Mouse (Mus musculus): Measurements from ENCODE around the gene Samd4. TPM values are rescaled to one million over a fixed set of nuclear protein-coding genes. Genes with fewer than 3 reads are reported as not detected.
"Not testable (repeated sequence)": the region's sequence is repeated elsewhere in the genome, so short reads cannot be mapped to it uniquely, and the experiment has no call there.

Gene Samd4
- total RNA-seq, 2 experiments from 2014 or later, result 23.7 to 25.7 TPM

GRCm38 (mm10) chr14:47086743-47087142 lies 204.1 kb downstream of the Samd4 start:
- intact Hi-C loops (cut with DNase I), result loop anchor here (1.0 to 5.0 kb wide), 2 partner anchors 204 to 254 kb away; partner anchors contain the start of genes Cgrrf1 and Samd4
- peak; percentile 44 to 69 for DNase-seq (ENCODE audit: low spot score in 2 of 2)

GRCm38 (mm10) chr14:47087182-47087581 lies 204.5 kb downstream of the Samd4 start:
- peak; percentile 56 to 69 for DNase-seq (ENCODE audit: low spot score in 2 of 2)
- intact Hi-C loops (cut with DNase I), result loop anchor here (5.0 kb wide), 1 partner anchor 255 kb away; the partner anchor contains the start of gene Cgrrf1

GRCm38 (mm10) chr14:47087669-47088250 lies 205.1 kb downstream of the Samd4 start:
- intact Hi-C loops (cut with DNase I), result loop anchor here (5.0 kb wide), 1 partner anchor 255 kb away; the partner anchor contains the start of gene Cgrrf1
- DNase-seq (ENCODE audit: low spot score in 2 of 2), result no peak

- intact Hi-C loops (cut with DNase I), result loop anchor here (5.0 kb wide), 1 partner anchor 256 kb away; the partner anchor contains the start of gene Cgrrf1
- DNase-seq (ENCODE audit: low spot score in 2 of 2), result no peak
Observed at GRCm38 (mm10) chr14:47088339-47088738, 205.7 kb downstream of the Samd4 start.

GRCm38 (mm10) chr14:47089153-47089552 lies 206.5 kb downstream of the Samd4 start:
- no peak for DNase-seq (ENCODE audit: low spot score in 2 of 2)
- intact Hi-C loops (cut with DNase I), result loop anchor here (5.0 kb wide), 1 partner anchor 257 kb away; the partner anchor contains the start of gene Cgrrf1

GRCm38 (mm10) chr14:47091908-47092307 lies 209.3 kb downstream of the Samd4 start:
- intact Hi-C loops (cut with DNase I), result loop anchor here (5.0 kb wide), 1 partner anchor 165 kb away; no protein-coding TSS in a partner anchor
- no peak for DNase-seq (ENCODE audit: low spot score in 2 of 2)

GRCm38 (mm10) chr14:47093355-47093792 lies 210.7 kb downstream of the Samd4 start:
- intact Hi-C loops (cut with DNase I), result loop anchor here (5.0 kb wide), 1 partner anchor 164 kb away; no protein-coding TSS in a partner anchor
- peak; percentile 65 to 85 for DNase-seq (ENCODE audit: low spot score in 2 of 2)

- intact Hi-C loops (cut with DNase I), result no loop called here
Observed at GRCm38 (mm10) chr14:47095036-47095435, 212.4 kb downstream of the Samd4 start.

GRCm38 (mm10) chr14:47096357-47096756 lies 213.7 kb downstream of the Samd4 start:
- intact Hi-C loops (cut with DNase I), result no loop called here
- DNase-seq (ENCODE audit: low spot score in 2 of 2), result peak in 1 of 2 experiments; percentile 9

More at GRCm38 (mm10) chr14:47095036-47095435, 212.4 kb downstream of the Samd4 start:
- no peak for DNase-seq (ENCODE audit: low spot score in 2 of 2)

GRCm38 (mm10) chr14:47104246-47105173 lies 221.9 kb downstream of the Samd4 start:
- intact Hi-C loops (cut with DNase I), result no loop called here
- no peak for DNase-seq (ENCODE audit: low spot score in 2 of 2)

GRCm38 (mm10) chr14:47105174-47105557 lies 222.5 kb downstream of the Samd4 start:
- intact Hi-C loops (cut with DNase I), result no loop called here
- no peak for DNase-seq (ENCODE audit: low spot score in 2 of 2)

GRCm38 (mm10) chr14:47105755-47106154 lies 223.1 kb downstream of the Samd4 start:
- DNase-seq (ENCODE audit: low spot score in 2 of 2), result no peak
- intact Hi-C loops (cut with DNase I), result no loop called here

- intact Hi-C loops (cut with DNase I), result no loop called here
- no peak for DNase-seq (ENCODE audit: low spot score in 2 of 2)
Observed at GRCm38 (mm10) chr14:47107461-47107860, 224.8 kb downstream of the Samd4 start.

GRCm38 (mm10) chr14:47110391-47110790 lies 227.7 kb downstream of the Samd4 start:
- intact Hi-C loops (cut with DNase I); DNase-seq (ENCODE audit: low spot score in 2 of 2): not testable (repeated sequence)

GRCm38 (mm10) chr14:47111341-47111740 lies 228.7 kb downstream of the Samd4 start:
- no peak for DNase-seq (ENCODE audit: low spot score in 2 of 2)
- intact Hi-C loops (cut with DNase I), result no loop called here

- DNase-seq (ENCODE audit: low spot score in 2 of 2), result no peak
- intact Hi-C loops (cut with DNase I), result no loop called here
Observed at GRCm38 (mm10) chr14:47115154-47115553, 232.5 kb downstream of the Samd4 start.

- intact Hi-C loops (cut with DNase I), result no loop called here
- no peak for DNase-seq (ENCODE audit: low spot score in 2 of 2)
Observed at GRCm38 (mm10) chr14:47116062-47116762, 233.6 kb downstream of the Samd4 start.

- intact Hi-C loops (cut with DNase I), result no loop called here
Observed at GRCm38 (mm10) chr14:47117522-47117921, 234.9 kb downstream of the Samd4 start.

GRCm38 (mm10) chr14:47127987-47128386 lies 245.3 kb downstream of the Samd4 start:
- intact Hi-C loops (cut with DNase I), result no loop called here
- no peak for DNase-seq (ENCODE audit: low spot score in 2 of 2)

More at GRCm38 (mm10) chr14:47117522-47117921, 234.9 kb downstream of the Samd4 start:
- DNase-seq (ENCODE audit: low spot score in 2 of 2), result no peak
